Mouse (Mus musculus) right cerebral cortex, adult 18-20 months (tissue): ENCODE measurements around the gene Cnr2.

Experiments
- DNase-seq: peaks from one replicate; pipeline ENCODE4 v3.0.0; 2022; ENCODE audit warnings: mixed read lengths

Cnr2 gene

DNA sequence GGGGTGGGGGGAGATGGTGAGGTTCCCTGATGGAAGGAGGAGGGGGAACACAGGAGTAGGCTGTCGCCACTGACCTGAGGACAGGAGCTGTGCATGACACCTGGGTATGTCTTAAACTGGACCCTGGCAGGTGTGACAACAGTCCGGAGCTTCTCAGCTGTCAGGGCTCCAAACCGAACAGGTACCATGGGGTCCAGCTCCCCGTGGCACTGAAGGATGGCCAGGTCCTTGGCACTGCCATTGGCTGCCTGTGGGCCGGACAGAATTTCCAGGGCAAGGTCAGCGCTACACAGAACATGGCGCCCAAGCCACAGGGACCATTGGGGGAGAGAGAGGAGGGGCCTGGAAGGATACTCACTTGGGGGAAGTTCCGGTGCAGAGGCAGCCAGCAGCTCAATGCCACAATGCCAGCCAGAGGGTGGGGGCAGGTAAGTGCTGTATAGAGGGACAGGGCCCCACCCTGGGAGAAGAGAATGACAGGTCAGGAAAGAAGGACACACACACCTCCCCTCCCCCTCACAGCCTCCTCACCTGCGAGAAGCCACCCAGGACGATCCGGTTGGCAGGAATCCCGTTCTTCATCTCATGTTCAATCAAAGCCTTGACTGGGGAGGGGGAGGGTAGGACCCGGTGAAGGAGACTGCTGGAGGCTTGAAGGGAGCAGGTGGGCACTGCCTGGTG, 74.0 kb downstream of the Cnr2 start:
- DNase-seq, result no peak
